Mouse (Mus musculus): ENCODE measurements at regions not wholly inside any gene's neighbourhood (a gene's known extent, or its start where the extent isn't known, plus 50 kb on each side); places are given as distances from the start of the nearest gene placed in this dataset.
A peak's percentile ranks its signal among the peaks of the same experiment; 100 is the strongest.

DNA sequence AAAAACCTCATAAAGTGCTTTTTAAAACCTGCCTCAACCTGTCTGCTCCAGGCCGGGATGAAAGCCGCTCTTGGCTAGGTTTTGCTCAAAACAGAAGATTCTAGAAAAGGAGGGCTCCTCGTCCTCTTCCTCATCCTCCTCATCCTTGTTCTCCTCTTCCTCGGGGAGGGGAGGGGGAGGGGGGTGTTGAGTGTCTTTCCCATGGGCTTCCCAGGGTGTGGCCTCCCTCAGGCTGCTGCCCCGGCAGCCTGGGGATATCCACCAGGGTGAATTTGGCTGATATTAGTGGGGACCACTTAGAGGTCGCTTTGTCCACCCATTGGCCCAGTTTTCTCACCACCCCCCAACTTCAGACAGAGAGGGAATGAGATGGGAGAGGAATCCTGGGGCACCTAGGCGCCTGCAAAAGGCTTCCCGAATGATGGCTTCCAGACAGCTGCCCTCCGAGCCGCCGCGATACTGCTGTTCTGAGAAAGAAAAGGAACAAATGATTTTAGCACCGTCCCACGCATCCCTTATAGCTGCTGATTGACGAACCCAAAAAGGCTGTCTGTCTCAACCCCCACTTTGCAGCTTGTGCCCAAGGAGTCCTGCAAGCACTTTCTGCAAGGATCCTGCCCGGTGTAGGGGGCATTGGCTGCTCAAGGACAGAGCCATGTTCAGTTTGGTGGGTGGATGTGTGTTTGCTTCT is 115.5 kb downstream of the 2410131K14Rik start:
- no peak for ATAC-seq (ENCODE audit: low FRiP score, low TSS enrichment)
- no peaks in the 10 kb centered on the region for H3K27me3 ChIP-seq (ENCODE audit: control insufficient read depth, insufficient read depth, low read length)
- no peak overlapping the region for H3K4me2 ChIP-seq (replicated peaks; ENCODE audit: low read depth, low read length)
- no peak overlapping the region for H3K27ac ChIP-seq (ENCODE audit: low read depth, low read length)
- no peaks in the 10 kb centered on the region for H3K36me3 ChIP-seq (ENCODE audit: control insufficient read depth, insufficient read depth, low read length)
- H3K4me1 ChIP-seq (ENCODE audit: control insufficient read depth, insufficient read depth, low read length) = no peaks in the 10 kb centered on the region
- H3K9me3 ChIP-seq (ENCODE audit: control insufficient read depth, low read length) = no peaks in the 10 kb centered on the region
- H3K4me3 ChIP-seq (ENCODE audit: low read length) = no peak overlapping the region
- H3K9ac ChIP-seq (ENCODE audit: low read depth, low read length) = no peak overlapping the region
- WGBS = 80% methylated on average over 15 of the region's 16 CpGs

DNA sequence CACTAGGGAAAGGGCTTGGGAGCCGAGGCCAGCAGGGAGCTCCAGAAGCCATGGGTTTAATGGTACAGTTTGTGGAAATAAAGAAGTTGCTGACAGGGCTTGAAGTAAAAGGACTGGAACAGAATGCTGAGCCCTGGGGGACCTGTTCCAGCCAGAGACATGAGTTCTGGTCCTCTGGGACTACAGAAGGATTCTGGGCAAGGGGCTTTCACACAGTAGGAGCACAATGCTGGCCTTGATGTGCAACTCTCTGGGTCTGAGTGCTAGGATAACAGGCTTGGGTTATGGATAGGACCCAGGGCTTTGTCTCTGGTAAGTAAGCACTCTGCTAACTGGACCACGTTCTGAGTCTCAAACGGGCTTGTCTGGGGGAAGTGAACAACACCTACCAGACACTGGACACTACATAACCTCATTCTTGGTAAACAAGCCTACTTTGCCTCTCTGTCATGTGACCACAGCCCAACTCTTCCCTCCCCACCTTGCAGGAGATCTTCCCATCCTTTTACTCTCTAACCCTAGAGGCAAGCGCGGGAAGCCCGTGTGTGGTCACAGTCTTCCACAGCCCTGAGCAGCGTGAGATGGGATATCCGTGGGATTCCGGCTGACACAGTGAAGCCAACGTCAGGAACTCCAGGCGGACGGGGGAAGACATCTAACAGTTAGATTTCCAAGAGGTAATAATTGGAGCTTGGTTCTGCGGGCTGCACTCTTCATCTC is 116.3 kb downstream of the 2410131K14Rik start:
- no peak for ATAC-seq (ENCODE audit: low FRiP score, low TSS enrichment)
- Histone ChIP-seq H3K4me3 (ENCODE audit: low read length) (no peak overlapping the region), H3K27me3 (ENCODE audit: control insufficient read depth, insufficient read depth, low read length) (no peaks in the 10 kb centered on the region), H3K27ac (ENCODE audit: low read depth, low read length) (no peak overlapping the region), H3K9me3 (ENCODE audit: control insufficient read depth, low read length) (no peaks in the 10 kb centered on the region), H3K9ac (ENCODE audit: low read depth, low read length) (no peak overlapping the region), H3K4me1 (ENCODE audit: control insufficient read depth, insufficient read depth, low read length) (no peaks in the 10 kb centered on the region), H3K36me3 (ENCODE audit: control insufficient read depth, insufficient read depth, low read length) (no peaks in the 10 kb centered on the region), H3K4me2 (replicated peaks; ENCODE audit: low read depth, low read length) (no peak overlapping the region)
- 79% methylated on average over 13 of the region's 13 CpGs for WGBS

DNA sequence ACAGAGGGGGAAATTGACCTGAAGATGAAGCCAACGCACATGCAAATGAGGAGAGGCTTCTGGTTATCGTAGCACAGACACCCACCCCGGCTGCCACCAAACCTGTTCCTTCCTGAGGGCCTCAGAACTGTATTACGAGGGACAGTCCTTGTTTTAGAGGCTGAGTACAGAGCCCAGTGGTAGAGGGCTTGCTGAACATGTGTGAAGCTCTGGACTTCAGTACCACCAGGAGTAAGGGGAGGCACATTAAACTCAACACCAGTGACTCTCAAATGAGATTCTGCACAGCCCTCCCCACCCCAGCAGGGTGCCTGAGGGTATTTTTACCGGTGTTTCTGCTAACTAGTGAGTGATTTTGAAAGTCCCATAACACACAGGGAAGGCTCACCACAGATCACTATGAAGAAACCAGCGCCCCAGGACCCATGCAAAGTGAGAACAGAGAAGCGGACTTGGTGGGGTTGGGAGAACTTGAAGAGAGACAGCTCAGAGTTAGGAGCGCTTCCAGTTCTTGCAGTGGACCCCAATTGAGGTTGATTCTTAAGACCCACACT is 116.9 kb downstream of the 2410131K14Rik start:
- Histone ChIP-seq H3K36me3 (ENCODE audit: control insufficient read depth, insufficient read depth, low read length) (no peaks in the 10 kb centered on the region), H3K4me1 (ENCODE audit: control insufficient read depth, insufficient read depth, low read length) (no peaks in the 10 kb centered on the region), H3K4me2 (replicated peaks; ENCODE audit: low read depth, low read length) (no peak overlapping the region), H3K9me3 (ENCODE audit: control insufficient read depth, low read length) (no peaks in the 10 kb centered on the region), H3K9ac (ENCODE audit: low read depth, low read length) (no peak overlapping the region), H3K27ac (ENCODE audit: low read depth, low read length) (no peak overlapping the region), H3K27me3 (ENCODE audit: control insufficient read depth, insufficient read depth, low read length) (no peaks in the 10 kb centered on the region), H3K4me3 (ENCODE audit: low read length) (no peak overlapping the region)
- WGBS = 80% methylated on average over 8 of the region's 8 CpGs
- ATAC-seq (ENCODE audit: low FRiP score, low TSS enrichment) = no peak

DNA sequence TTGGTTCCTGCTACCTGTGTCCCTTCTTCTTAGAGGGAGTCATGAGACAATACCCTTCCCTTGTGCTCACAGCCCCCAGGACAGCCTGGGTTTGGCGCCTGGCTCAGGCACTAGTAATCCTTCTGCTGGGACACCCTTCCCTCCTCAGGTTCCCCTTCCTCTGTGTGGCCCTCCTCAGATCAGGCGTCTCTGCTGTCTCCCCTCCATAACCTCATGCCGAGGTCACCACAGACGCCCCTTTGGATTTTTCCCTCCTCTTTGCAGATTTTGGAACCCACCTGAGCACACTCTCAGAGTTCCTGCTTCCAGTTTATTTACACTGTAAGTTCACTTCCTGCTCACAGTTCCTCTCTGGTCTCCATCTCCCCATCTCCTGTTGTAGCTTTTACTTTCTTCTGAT is 117.7 kb downstream of the 2410131K14Rik start:
- ATAC-seq (ENCODE audit: low FRiP score, low TSS enrichment) = no peak
- WGBS = 54% methylated on average over 4 of the region's 4 CpGs

GRCm38 (mm10) chr5:118363154-118363553 is 118.1 kb downstream of the 2410131K14Rik start:
- no peak overlapping the region for H3K4me2 ChIP-seq (replicated peaks; ENCODE audit: low read depth, low read length)
- H3K4me1 ChIP-seq (ENCODE audit: control insufficient read depth, insufficient read depth, low read length) = no peaks in the 10 kb centered on the region
- H3K36me3 ChIP-seq (ENCODE audit: control insufficient read depth, insufficient read depth, low read length) = no peaks in the 10 kb centered on the region
- no peaks in the 10 kb centered on the region for H3K27me3 ChIP-seq (ENCODE audit: control insufficient read depth, insufficient read depth, low read length)
- H3K9me3 ChIP-seq (ENCODE audit: control insufficient read depth, low read length) = no peaks in the 10 kb centered on the region
- H3K4me3 ChIP-seq (ENCODE audit: low read length) = no peak overlapping the region
- WGBS = 59% methylated on average over 6 of the region's 6 CpGs
- no peak overlapping the region for H3K9ac ChIP-seq (ENCODE audit: low read depth, low read length)
- ATAC-seq (ENCODE audit: low FRiP score, low TSS enrichment) = no peak
- H3K27ac ChIP-seq (ENCODE audit: low read depth, low read length) = no peak overlapping the region

More for the DNA sequence above, 117.7 kb downstream of the 2410131K14Rik start:
- Histone ChIP-seq H3K4me2 (replicated peaks; ENCODE audit: low read depth, low read length) (no peak overlapping the region), H3K27ac (ENCODE audit: low read depth, low read length) (no peak overlapping the region), H3K4me3 (ENCODE audit: low read length) (no peak overlapping the region), H3K4me1 (ENCODE audit: control insufficient read depth, insufficient read depth, low read length) (no peaks in the 10 kb centered on the region), H3K9me3 (ENCODE audit: control insufficient read depth, low read length) (no peaks in the 10 kb centered on the region), H3K27me3 (ENCODE audit: control insufficient read depth, insufficient read depth, low read length) (no peaks in the 10 kb centered on the region), H3K9ac (ENCODE audit: low read depth, low read length) (no peak overlapping the region), H3K36me3 (ENCODE audit: control insufficient read depth, insufficient read depth, low read length) (no peaks in the 10 kb centered on the region)

GRCm38 (mm10) chr5:118364646-118365045 is 119.6 kb downstream of the 2410131K14Rik start:
- H3K27me3 ChIP-seq (ENCODE audit: control insufficient read depth, insufficient read depth, low read length) = no peaks in the 10 kb centered on the region
- H3K4me2 ChIP-seq (replicated peaks; ENCODE audit: low read depth, low read length) = no peak overlapping the region
- no peak for ATAC-seq (ENCODE audit: low FRiP score, low TSS enrichment)
- H3K4me3 ChIP-seq (ENCODE audit: low read length) = no peak overlapping the region
- H3K9ac ChIP-seq (ENCODE audit: low read depth, low read length) = no peak overlapping the region
- H3K9me3 ChIP-seq (ENCODE audit: control insufficient read depth, low read length) = no peaks in the 10 kb centered on the region
- no peaks in the 10 kb centered on the region for H3K36me3 ChIP-seq (ENCODE audit: control insufficient read depth, insufficient read depth, low read length)
- no peak overlapping the region for H3K27ac ChIP-seq (ENCODE audit: low read depth, low read length)
- no peaks in the 10 kb centered on the region for H3K4me1 ChIP-seq (ENCODE audit: control insufficient read depth, insufficient read depth, low read length)
- whole genome bisulfite sequencing = 97% methylated on average over 4 of the region's 4 CpGs

- 66% methylated on average over 7 of the region's 7 CpGs for WGBS
- 0 out of 2 replicates have a peak, but pooled peaks have one; percentile 33 for ATAC-seq (ENCODE audit: low FRiP score, low TSS enrichment)
- no peaks in the 10 kb centered on the region for H3K27me3 ChIP-seq (ENCODE audit: control insufficient read depth, insufficient read depth, low read length)
- H3K9me3 ChIP-seq (ENCODE audit: control insufficient read depth, low read length) = no peaks in the 10 kb centered on the region
- no peak overlapping the region for H3K4me2 ChIP-seq (replicated peaks; ENCODE audit: low read depth, low read length)
- no peaks in the 10 kb centered on the region for H3K36me3 ChIP-seq (ENCODE audit: control insufficient read depth, insufficient read depth, low read length)
- no peak overlapping the region for H3K9ac ChIP-seq (ENCODE audit: low read depth, low read length)
- H3K4me1 ChIP-seq (ENCODE audit: control insufficient read depth, insufficient read depth, low read length) = no peaks in the 10 kb centered on the region
- no peak overlapping the region for H3K4me3 ChIP-seq (ENCODE audit: low read length)
- no peak overlapping the region for H3K27ac ChIP-seq (ENCODE audit: low read depth, low read length)
Observed at GRCm38 (mm10) chr5:118365196-118365595, 120.2 kb downstream of the 2410131K14Rik start.

- Histone ChIP-seq H3K4me3 (ENCODE audit: low read length) (no peak overlapping the region), H3K9ac (ENCODE audit: low read depth, low read length) (no peak overlapping the region), H3K9me3 (ENCODE audit: control insufficient read depth, low read length) (no peaks in the 10 kb centered on the region), H3K27ac (ENCODE audit: low read depth, low read length) (no peak overlapping the region), H3K27me3 (ENCODE audit: control insufficient read depth, insufficient read depth, low read length) (no peaks in the 10 kb centered on the region), H3K36me3 (ENCODE audit: control insufficient read depth, insufficient read depth, low read length) (no peaks in the 10 kb centered on the region), H3K4me2 (replicated peaks; ENCODE audit: low read depth, low read length) (no peak overlapping the region), H3K4me1 (ENCODE audit: control insufficient read depth, insufficient read depth, low read length) (no peaks in the 10 kb centered on the region)
- 0 out of 2 replicates have a peak, but pooled peaks have one; percentile 33 for ATAC-seq (ENCODE audit: low FRiP score, low TSS enrichment)
- 18% methylated on average over 5 of the region's 5 CpGs for WGBS
Observed at GRCm38 (mm10) chr5:118365651-118366050, 120.6 kb downstream of the 2410131K14Rik start.

DNA sequence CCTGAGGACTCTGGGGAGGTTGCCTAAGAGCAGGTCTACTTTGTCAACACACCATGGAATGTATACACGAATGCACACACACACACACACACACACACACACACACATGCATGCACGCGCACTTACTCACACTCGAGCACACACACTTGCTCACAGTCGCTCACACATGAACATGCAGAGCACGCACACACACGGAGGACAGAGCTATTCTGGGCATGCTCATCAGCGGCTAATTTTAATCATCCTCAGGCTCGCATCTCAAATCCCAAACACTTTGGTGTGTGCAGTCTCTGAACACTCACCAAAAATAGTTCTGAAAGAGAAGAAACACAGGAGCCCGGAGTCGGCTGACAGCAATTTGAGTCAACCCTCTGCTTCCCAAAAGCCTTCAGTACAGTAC is 122.0 kb downstream of the 2410131K14Rik start:
- Histone ChIP-seq H3K9me3 (ENCODE audit: control insufficient read depth, low read length) (no peaks in the 10 kb centered on the region), H3K36me3 (ENCODE audit: control insufficient read depth, insufficient read depth, low read length) (no peaks in the 10 kb centered on the region), H3K4me3 (ENCODE audit: low read length) (no peak overlapping the region), H3K9ac (ENCODE audit: low read depth, low read length) (no peak overlapping the region), H3K4me1 (ENCODE audit: control insufficient read depth, insufficient read depth, low read length) (no peaks in the 10 kb centered on the region), H3K27me3 (ENCODE audit: control insufficient read depth, insufficient read depth, low read length) (no peaks in the 10 kb centered on the region), H3K27ac (ENCODE audit: low read depth, low read length) (no peak overlapping the region), H3K4me2 (replicated peaks; ENCODE audit: low read depth, low read length) (no peak overlapping the region)
- WGBS = 88% methylated on average over 11 of the region's 11 CpGs
- ATAC-seq (ENCODE audit: low FRiP score, low TSS enrichment) = no peak
